Mouse (Mus musculus) lung, postnatal 25 days (tissue): ENCODE measurements around the gene Rassf3.

Source experiments
- DNase-seq: peaks from one replicate; pipeline ENCODE4 v3.0.0; 2022; ENCODE audit warnings: low spot score

The Rassf3 gene

DNA sequence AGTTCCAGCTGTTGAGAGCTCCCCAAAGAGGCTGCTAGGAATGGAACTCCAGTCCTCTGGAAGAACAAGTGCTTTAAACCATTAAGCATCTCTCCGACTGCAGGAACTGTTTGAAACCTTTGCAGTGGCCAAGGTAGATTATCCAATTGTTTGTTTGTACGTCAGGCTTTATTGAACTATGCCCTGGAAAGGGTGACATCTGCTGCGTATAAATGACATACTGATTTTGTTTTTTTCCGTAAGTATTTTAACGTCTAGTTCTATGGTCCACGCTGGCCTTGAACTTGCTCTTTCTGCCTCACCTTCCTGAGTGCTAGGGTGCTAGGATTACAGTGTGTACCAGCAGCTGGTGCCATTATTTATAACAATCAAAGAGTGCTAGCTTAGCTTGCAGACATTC is 13.8 kb upstream of the Rassf3 start:
- DNase-seq: no peak

DNA sequence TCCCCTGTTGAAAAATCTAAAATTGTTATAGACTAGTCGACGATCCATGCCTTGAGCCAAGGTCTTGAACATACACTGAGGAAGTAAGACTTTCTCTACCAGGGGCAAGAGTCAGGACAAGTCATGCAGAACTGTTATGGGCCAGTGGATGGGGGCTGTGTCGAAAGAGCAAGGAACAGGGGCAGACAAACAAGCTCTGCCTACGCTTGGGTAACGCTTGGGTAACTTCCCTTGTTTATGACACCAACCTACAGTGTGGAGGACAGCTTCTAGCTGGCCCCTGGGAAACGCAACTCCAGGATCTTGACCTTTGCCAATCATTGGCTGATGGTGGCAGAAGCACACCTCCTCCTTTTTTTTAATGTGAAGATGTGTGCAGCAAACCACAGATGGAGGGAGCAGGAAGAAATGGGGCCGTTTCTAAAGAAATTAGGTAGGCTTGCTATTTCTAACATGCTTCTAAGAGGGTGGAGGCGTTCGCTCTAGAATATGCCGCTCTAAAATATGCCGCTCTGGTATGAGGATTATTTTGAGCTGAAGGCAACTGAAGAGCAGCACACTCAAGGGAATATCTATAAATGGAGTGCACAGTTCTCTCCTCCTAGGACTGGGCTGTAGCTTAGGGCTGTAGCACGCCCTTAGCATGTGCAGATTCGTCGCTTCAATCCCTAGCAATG is 12.6 kb upstream of the Rassf3 start:
- DNase-seq: peak; percentile 77

DNA sequence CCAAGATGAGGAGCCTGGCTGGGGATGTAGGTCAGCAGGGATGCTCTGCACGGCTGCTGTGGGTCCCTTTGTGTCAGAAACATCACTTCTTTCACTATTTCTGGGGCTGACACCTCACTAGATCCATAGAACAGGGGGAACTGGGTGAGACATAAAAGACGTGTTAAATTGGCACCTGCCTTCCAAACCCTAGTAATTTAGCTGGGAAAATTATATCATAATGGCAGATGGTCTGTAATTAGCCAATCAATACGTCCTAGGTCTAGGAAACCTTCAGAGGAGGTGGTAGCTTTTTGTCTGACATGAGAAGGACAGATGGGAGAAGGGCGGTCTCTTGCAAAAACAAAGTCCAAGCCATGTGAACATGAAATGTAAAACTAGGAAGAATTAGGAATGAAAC is 11.6 kb upstream of the Rassf3 start:
- no peak for DNase-seq

DNA sequence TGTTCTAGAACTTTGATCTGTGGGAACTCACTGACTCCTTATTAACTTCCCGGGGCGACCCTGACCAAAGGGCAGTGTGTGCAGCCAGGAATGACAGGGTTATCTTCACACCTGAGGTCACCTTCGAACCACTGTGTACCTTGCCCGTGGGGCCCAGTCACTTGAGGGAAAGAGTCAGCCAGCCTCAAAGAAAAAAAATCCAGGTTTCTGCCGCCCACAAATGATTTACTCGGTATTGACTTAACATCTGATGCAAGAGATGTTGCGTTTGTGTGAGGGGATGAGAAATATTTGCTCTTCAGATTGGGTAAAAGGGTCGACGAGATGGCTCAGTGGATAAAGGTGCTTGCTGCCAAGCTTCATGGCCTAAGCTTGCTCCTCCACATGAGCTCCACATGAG is 10.2 kb upstream of the Rassf3 start:
- no peak for DNase-seq

DNA sequence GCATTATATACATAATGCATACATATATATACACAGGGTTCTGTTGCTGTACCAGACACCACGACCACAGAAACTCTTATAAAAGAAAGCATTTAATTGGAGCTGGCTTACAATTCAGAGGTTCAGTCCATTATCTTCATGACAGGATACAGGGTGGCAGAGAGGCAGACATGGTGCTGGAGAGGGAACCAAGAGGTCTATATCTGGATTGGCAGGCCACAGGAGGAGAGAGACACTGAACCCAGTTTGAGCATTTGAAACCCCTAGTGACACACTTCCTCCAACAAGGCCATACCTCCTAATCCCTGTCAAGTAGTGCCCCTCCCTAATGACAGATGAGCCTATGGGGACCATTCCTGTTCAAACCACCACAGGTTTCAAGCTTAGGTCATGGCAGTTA is 7.2 kb upstream of the Rassf3 start:
- no peak for DNase-seq

DNA sequence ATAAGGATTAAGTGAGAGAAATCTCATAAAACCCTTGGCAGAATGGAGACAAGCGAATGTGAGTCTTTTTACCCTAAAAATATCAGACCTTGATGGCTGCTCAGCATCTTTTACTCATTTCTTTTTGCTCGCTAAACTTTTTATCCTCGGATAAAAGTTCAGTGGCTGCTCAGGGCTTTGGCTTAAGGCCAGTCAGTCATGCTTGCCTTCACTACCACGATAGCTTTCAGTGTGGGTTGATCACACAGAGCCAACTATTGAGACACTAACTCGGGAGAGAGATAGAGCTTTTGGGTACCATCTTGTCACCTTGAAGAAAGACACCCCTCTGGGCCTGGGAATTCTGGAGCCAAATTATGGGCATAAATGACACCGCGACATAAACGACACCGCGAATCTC is 5.0 kb upstream of the Rassf3 start:
- no peak for DNase-seq

DNA sequence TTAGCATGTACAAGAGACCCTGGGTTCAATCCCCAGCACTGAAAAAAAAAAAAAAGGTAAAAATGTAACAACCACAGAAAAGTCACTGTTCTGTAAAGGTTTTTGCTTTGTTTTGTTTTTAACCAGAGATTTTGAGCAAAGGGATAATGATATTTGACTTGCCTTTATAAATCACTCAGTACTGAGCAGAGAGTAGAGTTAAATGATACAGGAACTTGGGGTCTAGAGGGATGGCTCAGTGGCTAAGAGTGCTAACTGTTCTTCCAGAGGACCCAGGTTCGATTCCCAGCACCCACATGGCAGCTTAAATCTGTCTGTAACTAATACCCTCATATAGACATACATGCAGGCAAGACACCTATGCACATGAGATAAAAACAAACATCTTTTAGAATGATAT is 3.8 kb upstream of the Rassf3 start:
- no peak for DNase-seq

DNA sequence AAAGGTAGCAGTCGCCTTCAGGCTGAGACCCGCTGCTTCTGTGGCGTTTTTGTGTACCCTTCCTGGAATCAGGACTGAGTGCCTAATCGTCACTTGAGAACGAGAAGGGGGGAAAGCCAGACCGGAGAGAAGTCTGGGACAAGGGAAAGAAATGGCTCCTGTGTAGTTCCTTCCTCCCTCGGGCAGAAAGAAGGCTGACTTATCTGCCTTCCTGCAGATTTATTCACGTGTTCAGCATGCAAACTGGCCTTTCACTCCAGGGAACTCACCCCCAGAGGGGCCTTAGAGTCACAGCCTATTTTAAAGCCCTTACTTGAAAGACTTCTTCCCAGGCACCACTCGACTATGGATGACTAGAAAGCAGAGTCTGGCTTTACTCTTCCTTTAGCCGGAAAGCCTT is 1.3 kb upstream of the Rassf3 start:
- no peak for DNase-seq

DNA sequence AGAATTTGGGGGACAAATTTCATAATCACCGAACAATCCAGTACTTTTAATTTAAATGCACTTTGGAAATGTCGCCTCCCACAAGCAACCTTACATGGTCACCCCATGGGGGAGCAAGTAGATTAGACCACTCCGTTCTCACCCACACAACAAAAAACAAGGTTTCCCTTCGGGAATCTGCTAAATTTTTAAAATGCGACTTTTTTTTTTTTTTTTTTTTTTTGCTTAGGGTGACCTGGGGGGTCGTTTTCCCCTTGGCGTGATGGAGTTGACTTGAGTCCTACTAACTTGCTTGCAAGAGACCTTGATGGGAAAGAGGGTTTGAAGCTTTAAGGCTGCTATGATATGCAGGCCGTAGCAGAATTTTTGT is 806 bp upstream of the Rassf3 start:
- DNase-seq: no peak

DNA sequence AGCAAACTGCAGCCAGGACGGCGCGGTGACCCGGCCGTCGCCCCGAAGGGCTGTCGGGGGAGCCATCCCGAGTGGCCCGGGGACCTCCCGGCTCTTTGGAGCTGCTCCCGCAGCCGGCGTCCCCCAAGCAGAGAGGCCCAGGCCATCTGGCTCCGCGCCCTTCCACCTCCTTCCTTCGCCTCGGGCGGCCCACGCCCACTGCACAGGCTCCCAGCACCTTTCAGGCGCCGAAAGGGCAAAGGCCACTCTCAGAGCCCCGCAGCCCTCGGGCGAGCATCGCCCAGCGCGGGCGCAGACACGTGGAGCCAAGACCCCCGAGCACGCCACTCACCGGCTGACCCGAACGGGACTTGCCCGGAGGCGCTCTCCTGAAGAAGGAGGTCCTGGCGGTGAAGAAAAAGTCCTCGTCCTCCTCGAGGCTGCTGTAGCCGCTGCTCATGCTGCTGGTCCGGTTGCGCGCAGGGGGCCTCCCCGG is 438 bp downstream of the Rassf3 start:
- peak; percentile 66 for DNase-seq

DNA sequence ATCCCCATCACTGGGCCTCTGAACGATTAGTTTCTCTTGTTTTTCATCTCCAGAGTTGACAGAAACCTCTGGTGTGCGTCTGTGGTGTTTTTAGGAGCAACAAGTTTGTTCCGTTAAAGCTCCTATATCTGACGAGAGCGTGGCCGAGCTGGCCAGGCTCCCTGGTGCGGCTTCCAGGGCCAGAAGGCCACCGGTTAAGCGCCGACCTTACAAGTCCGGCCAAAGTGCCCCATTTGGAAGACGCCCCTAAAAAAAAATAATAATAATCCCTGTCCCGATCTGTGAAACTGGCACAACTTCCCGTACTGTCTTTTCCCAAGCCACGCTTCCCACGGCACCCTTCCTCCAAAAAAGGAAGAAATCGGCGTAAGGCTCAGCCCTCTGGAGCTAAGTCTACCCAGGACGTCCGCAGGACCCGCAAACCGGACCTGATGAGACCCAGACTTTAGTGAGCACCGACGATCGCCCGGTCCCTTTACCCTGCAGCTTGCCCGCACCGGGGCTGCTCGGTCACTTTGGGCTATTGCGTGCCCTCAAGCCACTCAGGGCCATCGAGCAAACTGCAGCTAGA is 961 bp downstream of the Rassf3 start:
- DNase-seq: peak; percentile 42

DNA sequence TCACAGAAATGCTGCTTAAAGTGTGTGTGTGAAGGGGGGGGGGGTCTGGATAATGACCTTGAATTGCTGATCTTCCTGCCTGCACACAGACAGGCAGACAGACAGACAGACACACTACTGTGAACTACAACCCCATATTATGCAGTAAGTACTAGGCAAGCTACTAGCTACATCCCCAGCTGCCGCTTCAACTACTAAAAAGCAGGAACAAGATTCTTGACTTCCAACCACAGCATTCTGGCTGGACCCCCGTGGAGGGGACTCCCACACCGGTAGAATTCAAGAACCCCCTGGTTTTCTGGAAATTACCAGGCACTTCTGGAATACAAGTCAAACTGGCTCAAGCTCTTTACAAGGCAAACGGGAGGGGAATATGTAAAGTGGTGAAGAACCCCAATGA is 1.9 kb downstream of the Rassf3 start:
- no peak for DNase-seq

DNA sequence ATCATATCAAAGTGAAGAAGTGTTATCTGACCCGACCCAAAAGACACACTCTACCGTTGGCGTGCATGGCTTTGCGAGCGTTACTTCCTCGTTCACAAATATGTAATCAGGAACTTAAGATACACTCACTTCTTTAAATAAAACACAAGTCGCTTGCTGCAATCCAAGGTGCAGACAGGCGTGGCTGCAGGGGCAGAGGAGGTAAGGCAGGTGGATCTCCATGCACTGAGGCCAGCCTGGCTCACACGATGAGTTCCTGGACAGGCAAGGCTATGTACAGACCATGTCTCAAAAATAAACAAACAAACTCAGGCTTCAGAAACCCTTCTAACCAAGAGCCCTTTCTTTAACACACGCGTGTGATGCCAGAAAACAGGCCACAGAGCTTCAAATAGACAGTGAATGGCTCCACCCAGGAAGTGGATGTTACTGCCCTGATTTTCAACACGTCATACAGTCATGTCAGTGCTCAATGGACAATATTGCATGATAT is 2.4 kb downstream of the Rassf3 start:
- DNase-seq: peak; percentile 66

DNA sequence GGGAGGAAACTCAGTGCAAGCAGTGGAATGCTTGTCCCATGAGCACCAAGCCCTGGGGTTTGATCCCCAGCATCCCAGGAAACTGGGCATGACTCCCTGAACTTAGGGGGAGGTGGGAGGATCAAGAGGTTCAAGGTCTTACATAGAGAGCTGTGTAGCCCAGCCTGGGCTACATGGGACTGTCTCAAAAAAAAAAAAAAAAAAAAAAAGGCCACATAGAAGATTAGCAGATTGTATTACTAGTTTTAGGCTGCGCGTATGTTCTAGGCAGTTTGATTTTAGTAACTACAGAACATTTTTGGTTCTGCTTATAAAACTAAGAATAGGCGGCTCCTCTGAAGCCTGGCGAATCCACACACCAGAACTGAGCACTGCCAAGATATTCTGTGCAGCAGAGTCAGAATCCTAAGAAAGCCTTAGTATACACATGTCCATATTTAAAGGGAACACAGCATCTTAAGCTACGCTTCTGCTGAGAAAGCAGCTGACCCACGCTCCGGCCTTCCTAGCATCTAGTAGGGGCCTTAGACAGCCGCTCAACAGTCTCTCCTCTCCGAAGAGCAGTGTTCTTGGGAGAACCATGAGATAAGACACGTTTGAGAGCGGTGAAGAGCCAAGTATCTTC is 3.4 kb downstream of the Rassf3 start:
- DNase-seq: no peak

DNA sequence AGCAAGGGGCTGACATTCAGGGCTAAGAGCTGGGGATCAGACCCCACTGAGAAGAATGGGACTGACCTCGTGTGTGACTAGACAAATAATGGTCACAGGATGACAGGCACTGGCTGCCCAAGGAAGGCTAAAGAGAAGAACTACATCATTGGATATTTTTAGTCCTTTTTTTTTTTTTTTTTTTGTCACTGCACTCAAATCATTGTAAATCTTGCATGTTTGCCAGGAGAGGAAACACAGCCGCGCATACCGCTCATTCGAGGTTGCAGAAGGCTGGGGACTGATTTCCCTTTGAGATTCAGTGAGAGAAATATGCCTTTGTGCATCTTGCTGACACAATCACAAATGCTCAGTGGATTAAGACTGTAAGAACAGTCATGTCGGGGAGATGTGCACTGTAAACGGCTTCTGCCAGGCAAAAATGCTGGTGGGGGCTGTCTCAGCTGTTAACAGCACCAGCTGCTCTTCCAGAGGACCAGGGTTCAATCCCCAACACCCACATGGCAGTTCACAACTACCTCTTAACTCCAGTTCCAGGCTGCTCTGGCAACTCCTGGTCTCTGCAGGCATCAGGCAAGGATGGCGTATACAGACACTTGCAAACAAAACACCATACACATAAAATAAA is 4.5 kb downstream of the Rassf3 start:
- peak; percentile 28 for DNase-seq

DNA sequence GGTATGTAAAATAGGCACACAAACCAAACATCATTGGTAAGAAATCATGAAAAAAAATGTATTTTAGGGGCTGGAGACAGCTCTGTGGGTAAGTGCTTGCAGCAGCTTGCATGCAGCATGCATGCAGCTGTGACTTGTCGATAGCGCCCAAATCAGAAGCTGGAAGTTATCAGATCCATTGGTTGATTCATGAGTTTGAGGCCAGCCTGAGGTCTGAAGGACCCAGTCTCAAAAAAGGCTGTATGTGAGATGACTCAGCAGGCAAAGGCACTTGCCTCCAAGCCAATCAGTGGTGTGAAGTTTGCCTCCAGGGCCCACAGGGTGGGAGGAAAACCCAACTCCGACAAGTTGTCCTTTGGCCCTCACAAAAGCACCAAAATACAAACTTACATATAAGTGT is 6.5 kb downstream of the Rassf3 start:
- no peak for DNase-seq

DNA sequence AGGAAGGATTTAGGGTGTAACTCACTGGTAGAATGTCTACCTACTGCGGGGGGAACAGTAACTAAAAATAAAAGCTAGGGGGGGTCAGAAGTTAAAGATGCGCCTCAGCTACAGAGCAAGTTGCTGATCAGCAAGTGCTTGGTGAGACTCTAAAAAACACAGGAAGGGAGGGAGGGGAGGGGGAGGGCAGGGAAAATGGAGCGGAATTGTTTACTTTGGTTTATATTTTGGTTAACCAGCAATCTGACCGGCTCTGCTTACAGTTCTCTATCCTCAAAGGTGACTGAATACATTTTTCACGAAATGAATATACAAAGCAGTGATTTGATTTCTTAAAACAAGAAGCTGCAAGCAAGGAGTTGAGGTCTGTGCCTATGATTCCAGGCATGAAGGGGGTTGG is 7.2 kb downstream of the Rassf3 start:
- DNase-seq: no peak

DNA sequence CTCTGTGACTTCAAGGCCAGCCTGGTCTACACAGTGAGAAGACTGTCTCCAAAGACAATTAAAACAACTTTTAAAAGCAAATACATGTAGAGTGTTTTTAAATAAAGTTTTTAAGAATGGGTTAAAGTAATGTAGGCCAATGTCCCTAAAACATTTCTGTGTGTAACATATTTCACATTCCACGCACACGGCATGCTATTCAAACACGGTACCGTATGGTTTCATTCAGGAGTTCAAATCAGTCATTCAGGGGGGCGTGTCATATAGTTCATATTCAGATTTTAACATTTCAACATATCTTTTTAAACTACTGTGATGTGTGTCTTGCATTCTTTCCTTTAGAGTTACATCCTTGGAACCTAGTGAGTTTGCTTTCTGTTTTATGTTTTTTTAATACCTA is 7.9 kb downstream of the Rassf3 start:
- DNase-seq: no peak

DNA sequence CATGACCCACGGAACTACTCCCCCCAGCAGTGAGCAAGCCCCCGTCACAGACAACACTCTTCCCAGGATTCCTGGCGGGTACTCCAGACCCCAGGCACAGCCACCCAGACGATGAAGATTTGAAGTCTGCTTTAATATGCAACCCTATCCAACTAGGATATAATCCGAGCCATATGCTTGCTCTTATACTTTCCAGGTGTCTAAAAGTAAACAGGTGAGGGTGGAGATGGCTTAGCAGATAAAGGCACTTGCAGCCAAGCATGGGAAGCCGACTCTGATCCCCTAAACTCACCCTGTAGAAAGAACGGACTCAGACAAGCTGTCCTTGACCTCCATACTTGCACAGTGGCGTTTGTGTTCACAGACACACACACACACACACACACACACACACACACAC is 8.4 kb downstream of the Rassf3 start:
- no peak for DNase-seq

DNA sequence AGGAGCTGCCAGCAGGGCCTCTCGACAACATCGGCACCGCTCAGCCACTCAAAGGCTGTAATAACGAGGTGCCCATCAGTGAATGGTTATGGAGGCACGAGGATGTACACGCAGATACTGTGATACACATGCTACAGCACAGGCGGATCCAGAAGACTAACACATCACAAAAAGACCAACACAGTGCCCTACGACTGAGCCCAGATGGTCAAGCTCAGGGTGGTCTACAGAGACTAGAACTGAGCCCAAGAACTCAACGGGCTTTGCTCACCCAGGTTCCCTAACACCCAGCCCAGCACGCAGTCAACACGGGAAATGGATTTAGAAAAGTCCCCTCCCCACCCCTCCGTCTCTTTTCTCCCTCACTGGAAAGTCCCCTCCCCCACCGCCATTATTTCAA is 9.1 kb downstream of the Rassf3 start:
- DNase-seq: no peak

DNA sequence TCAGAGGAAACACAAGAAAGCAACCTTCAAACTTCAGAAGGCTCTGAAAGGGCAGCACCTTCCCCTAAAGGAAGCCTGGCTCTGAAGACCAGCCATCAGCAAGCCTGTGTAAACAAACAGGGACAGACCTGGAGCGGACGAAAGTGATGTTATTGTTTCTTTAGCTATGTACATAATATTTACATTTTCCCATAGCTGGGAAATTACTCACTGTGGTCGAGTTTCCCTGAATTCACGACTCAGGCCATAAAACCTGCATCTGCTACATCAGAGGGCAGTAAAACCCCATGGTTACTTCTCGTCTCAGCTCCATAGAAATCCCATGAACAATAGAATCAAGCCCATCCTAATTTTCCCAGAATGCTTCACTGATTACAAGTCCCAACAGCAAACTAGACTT is 11.1 kb downstream of the Rassf3 start:
- no peak for DNase-seq

DNA sequence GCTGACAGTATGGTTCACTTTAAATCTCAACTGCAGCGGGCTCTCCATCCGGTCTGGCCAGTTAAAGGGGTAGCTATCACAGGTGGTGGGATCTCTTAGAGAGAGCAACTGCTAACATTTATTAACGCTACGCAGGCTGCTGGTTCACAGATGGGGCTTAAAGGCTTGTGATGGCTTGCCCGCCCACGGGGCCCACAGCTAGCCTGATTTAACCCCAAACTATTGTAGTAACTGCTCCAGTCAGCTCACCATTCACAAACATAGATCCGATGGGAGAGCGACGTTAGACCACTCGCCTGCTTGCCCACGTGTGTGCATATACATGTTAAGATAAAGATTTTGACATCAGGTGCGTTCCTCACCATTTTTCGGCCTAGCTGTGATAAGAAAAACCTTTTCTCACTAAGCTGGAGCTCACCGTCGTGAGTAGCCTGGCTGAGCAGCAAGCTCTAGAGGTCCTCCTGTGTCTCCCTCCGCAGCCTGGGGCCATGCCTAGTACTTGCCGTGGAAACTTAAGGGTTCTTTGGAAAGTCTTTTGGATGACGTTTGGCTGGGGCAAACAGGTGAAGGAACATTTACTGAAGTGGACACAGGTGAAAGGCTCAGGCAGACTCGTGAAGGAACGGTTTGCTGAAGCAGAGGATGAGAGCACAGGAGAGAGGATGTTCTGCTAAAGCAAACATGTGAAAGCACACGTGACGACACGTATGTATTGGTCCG is 13.8 kb downstream of the Rassf3 start:
- peak; percentile 54 for DNase-seq
